Mouse (Mus musculus): ENCODE results near the gene Sgpp2.

The Sgpp2 gene

DNA sequence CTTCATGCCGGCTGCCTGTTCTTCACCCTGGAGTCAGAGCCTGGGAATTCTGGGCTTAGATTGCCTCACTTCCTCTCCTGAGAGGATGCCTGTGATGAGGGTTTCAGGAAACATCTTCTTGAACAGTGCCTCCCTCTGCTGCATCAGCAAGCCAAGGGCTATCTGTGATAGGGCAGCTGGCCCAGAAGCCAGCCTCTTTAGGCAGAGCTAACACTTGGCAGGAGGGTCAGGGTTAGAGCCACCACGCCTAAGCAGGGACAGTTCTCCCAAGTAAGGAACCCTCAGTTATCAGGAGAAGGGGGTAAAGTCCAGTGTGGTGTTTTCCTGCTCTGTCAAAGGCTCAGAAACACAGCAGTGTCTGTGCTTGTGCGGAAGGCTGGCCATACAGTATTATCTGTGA is 89.6 kb downstream of the Sgpp2 start:
- in situ Hi-C loops (cut with MboI), result loop anchor here (25.0 kb wide), 1 partner anchor 412 kb away; no protein-coding TSS in a partner anchor

DNA sequence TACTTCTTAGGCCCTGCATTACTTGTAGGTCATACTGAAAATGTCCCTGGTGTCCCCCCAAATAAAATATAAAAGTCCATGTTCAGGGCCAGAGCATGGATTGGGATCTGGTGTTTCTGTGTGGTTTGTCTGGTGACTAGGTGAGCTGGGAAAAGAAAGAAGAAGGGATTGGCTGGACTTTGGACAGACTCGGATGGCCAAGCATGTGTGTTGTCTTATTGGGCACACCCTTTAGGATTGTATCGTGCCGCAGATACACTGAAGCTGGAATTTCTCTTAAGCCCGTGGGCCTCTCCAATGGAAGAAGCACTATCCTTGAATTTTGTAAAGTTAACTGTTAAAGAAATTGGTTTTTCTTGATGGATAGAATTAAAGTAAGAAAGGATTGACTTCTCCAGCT is 91.3 kb downstream of the Sgpp2 start:
- in situ Hi-C loops (cut with MboI), result loop anchor here (25.0 kb wide), 1 partner anchor 414 kb away; no protein-coding TSS in a partner anchor

DNA sequence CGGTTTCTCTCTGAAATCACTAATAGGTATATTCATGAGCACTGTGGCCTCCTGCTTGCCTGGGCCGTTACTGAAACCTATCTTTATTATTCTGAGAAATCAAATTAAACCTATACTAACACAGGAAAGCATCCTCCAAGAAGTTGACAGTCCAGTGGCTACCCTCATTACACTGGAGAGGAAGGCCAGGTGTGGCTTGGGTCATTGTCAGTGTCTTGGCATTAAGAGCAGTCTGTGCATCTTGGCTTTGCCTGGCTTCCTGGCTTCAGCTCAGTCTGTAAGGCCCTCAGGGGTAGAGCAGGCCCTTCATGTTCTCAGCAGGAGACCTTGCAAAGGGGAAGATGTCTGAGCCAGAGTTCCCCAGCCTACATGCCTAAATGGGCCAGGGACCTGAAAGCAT is 99.3 kb downstream of the Sgpp2 start:
- in situ Hi-C loops (cut with MboI), result loop anchor here (25.0 kb wide), 1 partner anchor 422 kb away; no protein-coding TSS in a partner anchor

DNA sequence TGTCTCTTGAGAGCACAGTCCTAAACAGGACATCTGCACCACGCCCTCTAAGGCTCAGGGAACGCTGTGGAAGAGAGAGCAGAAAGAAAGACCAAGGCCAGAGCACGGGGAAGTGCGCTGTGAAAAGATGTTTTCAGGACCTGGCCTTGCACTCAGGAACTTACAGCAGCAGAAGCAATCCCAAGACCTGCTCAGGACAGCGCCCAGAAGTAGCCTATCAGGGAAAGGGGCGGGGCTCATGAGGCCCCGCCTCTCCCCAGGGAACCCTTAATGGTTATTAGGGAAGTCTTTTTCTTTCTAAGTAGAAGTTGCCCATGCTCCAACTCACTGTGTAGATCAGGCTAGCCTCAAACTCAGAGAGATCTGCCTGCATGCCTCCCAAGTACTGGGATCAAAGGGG is 102.5 kb downstream of the Sgpp2 start:
- in situ Hi-C loops (cut with MboI), result loop anchor here (25.0 kb wide), 1 partner anchor 425 kb away; no protein-coding TSS in a partner anchor

DNA sequence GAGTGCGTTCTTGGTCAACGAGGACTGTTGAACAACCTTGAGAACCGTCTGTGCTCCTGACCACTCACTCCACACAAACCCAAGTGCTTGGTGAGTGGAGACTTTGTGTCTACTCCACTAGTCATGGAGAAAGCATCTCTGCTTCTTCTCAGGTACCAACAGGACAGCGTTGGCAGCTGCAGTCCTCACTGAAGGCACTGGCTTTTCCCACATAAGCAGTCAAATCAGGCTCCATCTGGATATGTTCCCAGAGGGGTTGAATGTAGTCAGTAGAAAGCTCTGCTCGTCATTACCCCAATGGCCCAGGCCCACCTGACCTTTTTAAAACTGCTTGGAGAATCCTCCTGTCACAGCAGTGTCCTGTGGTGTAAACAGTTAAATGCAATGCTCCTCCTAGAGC is 104.3 kb downstream of the Sgpp2 start:
- in situ Hi-C loops (cut with MboI), result loop anchor here (25.0 kb wide), 1 partner anchor 427 kb away; no protein-coding TSS in a partner anchor

DNA sequence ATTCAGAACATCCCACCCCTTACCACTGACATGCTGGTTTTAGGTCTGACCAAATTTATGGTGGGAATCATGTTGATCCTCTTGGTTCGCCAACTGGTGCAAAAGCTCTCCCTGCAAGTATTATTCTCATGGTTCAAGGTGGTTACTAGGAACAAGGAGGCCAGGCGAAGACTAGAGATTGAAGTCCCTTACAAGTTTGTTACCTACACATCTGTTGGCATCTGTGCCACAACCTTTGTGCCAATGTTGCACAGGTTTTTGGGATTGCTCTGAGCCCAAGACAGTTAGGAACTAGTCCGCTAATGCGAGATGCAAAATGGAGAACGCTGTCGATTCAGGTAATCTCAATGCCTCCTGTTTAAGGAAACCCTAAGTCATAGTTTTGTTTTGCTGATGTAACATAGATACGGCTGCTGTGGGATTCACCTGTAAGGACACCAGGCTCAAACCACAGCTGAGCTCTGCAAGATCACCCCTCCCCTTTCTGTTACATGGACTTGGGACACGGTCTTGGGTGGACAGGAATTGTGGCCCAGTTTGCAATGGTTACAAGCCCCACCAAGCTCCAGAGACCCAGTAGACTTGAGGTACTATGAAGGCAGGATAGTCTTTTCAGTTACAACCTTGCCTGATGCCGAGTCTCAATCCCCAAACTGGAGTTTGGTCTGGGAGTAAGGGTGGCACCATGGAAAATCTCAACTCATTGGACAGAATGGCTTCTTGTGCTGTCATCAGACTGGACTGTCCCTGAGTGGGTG is 107.2 kb downstream of the Sgpp2 start:
- in situ Hi-C loops (cut with MboI), result loop anchor here (25.0 kb wide), 1 partner anchor 430 kb away; no protein-coding TSS in a partner anchor

DNA sequence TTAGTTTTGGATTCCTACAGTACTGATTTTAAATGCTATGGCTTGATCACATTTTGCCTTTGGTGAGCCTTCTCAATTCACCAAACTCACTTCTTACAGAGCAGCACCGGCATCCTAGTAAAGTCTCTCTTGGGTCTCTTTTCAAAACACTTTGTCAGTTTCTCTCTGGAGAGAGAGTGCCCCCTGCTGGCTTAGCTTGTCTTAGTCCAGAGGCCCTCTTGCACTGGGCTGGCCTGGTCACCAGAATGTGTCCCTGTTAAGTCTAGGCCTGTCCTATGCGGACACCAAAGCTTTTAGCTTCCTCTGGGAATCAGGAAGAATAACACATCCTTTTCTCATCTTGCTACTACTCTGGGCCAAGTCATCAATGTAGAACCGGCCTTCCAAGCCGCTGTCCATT is 109.4 kb downstream of the Sgpp2 start:
- in situ Hi-C loops (cut with MboI), result loop anchor here (25.0 kb wide), 1 partner anchor 432 kb away; no protein-coding TSS in a partner anchor

DNA sequence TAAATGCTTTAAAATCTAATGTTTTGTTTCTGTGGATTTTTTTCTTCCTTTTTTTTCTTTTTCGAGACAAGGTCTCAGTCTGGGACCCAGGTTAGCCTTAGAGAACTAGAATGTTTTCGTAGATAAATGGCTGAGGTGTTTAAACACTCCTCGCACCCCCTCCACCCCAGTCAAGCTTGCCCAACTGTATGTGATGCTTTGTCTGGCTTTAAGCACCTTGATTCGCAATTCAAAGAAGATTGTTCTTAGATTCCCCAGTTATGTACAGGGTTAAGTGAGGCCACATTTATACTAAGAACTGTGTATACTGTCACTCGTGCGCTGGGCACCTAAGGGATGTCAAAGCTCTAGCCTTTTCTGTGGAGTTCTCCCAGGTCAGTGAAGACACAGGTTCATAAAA is 110.1 kb downstream of the Sgpp2 start:
- in situ Hi-C loops (cut with MboI), result loop anchor here (25.0 kb wide), 1 partner anchor 433 kb away; no protein-coding TSS in a partner anchor

DNA sequence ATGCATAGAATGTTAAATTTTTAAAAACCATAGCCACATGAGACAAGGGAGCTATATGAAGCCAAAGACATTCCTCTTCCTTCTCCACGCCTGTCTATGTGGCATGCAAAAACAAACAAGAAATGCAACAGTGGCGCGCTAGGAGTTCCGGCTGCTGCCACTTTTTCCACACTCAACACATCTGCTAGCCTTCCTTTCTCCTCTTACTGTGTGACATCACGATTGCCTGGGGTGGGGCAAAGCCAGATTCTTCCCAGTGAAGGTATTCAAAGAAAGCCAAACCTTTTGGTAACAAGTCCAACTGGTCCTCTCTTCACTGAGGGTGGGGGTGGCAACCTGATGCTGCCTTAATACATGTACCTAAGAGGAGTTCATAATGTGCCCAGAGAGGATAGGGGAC is 111.6 kb downstream of the Sgpp2 start:
- in situ Hi-C loops (cut with MboI), result loop anchor here (25.0 kb wide), 1 partner anchor 434 kb away; no protein-coding TSS in a partner anchor

DNA sequence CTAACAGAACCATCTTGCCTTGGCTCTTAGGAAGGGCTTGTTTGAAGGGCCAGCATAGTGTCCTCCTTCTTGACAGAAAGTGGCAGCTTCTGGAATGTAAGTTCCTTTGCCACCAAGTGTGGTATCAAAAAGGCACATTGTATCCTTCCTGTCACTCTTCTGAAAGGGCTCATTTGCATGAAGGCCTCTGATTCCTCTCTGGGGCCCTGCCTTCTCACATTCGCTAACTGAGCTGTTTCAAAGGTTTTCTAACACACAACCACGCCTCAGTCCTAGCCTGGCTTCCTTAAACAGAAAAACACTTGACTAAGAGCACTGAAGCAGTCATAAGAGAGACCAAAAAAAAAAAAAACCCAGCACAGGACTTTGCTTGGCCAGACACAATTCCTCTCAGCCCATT is 112.4 kb downstream of the Sgpp2 start:
- in situ Hi-C loops (cut with MboI), result loop anchor here (25.0 kb wide), 1 partner anchor 435 kb away; no protein-coding TSS in a partner anchor

DNA sequence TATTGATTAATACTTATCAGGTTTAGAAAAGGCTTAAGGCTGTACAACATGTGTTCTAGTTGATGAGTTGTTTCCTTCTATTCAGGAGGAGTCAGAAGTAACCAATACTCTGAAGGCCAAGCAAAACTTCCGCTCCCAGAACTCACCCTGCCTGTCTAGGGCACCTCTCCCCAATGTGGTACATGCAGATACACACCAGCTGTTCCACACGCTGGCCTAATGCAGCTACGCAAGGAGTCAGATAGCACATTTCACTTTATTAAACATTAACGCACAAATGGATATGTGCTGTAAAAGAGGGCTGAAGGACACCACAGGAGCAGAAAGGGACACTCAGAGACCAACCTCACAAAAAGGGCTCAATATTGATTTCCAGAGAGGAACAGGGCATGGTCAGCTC is 114.7 kb downstream of the Sgpp2 start:
- in situ Hi-C loops (cut with MboI), result loop anchor here (25.0 kb wide), 1 partner anchor 438 kb away; no protein-coding TSS in a partner anchor

DNA sequence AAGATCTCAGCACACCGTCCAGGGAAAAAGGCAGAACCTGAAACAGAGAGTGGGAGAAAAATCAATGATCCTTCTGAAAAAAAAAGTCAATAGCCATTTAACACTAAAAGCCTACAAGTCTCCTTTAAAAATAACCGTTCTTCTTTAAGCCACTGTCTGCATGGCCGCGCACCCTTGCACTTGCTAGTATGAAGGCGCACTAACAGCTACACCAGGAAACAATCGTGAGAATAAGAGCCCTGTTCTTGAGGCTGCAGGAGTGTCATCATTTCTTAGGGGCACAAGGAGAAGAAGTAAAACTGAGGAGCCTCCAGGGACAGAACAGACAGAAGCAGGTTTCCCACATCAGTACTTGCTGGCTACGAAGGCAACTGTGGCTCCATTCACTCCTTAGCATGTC is 115.2 kb downstream of the Sgpp2 start:
- in situ Hi-C loops (cut with MboI), result no loop called here

DNA sequence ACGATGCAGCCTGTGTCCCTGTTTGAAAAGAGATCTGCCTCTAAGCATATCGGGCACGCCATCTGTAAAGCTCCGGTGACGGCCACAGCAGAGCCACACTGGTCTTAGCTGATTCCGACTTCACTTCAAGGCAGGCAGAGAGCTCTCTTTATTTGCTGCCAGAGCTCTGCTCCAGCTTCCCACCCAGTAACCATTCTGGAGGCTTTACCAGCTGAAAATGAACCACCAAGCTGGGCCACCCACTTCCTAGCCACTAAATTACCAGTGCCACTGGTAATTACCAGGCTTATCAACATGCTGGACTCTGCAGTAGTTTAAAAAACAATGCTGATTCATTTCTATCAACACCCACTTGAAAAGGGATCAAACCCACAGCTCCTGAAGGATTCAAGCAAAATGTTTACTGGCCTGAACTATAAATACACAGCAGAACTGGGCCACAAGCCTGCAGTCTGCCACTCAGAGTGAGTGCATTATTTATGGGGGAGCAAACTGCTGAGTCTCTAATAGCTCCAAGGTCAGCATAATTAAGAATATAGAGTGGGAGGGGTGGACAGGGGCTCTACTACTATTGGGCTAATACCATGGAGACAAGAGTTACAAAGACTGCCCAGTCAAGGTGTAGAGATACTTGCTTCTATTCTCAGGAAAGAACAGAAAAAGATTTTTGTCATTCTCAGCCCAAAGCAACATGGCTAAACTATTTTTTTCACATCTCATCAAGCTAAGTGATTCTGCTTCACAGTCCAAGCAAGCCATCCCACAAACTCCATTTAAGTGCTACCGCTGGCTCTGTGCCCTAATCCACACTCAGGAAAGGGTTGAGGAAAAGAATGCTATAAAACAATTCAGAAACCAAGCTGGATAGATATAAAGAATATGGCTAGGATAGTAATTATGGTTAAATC is 115.9 kb downstream of the Sgpp2 start:
- in situ Hi-C loops (cut with MboI), result no loop called here

DNA sequence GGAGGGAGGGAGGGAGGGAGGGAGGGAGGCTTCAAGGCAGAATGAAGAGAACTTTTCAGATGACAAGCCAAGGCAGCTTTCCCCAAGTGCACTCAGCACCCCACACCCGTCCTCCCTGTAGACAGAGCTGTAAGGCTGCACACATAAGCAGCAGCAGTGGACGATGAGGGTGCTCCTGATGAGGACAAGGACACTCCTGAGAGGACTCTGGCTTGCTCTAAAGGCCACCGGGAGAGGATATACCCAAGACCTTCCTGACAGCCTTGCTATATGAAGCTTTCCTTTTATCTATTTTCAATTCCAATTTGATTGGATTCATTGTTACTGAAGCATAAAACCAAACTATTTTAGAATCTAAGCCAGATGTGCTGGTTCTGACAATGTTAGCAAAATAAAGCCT is 116.7 kb downstream of the Sgpp2 start:
- in situ Hi-C loops (cut with MboI), result no loop called here

DNA sequence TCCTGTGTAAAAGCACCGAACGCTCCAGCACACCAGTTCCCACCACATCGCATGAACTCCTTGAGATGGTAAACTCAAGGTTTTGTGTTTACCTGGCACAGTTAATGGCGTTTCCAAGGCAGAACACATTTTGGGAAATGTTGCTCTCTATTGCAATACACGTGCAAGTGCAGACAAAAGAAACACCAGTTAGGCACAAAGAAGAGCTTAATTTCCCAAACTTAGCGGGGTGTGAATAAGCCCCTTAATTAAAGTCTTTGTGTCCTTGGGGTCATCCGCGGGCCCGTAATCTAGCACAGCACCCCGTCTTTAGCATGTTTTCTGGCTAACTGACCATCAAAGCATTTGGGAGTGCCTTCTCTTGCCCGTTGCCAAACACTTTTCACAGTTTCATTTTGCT is 118.7 kb downstream of the Sgpp2 start:
- in situ Hi-C loops (cut with MboI), result no loop called here

DNA sequence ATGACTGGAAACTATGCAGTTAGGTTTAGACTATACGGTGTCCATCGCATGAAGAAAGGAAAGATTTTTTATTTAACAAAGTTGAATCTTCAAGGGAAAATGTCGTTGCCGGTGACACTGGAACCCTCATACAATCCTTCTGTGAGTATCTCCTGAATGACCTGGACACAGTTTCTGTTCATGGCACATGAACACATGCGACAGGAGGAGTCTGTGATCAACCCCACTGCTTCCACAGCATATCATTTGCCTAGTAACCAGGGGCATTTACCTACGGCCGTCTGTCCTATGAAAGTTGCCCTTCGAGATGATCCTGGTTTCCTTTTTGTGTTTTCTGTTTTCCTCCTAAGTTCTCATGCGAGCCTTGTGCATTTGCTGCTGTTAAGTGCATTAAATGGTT is 123.3 kb downstream of the Sgpp2 start:
- in situ Hi-C loops (cut with MboI), result no loop called here

DNA sequence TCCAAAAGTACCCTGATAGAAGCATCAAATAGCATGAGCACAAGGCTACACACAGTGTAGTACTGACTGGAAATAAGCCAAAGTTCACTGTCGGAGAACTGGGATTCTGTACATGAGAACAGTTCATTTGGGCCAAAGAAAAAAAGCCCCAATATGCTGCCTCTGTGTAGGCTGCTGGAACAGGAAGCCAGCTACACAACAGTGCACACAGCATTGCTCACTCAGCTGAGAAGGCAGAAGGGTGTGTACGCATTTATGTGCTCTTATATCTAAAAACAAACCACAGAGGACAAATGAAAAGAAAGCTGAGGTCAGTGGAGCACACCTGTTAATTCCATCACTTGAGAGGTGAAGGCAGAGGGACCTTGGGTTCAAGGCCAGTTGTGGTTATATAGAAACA is 125.8 kb downstream of the Sgpp2 start:
- in situ Hi-C loops (cut with MboI), result no loop called here

DNA sequence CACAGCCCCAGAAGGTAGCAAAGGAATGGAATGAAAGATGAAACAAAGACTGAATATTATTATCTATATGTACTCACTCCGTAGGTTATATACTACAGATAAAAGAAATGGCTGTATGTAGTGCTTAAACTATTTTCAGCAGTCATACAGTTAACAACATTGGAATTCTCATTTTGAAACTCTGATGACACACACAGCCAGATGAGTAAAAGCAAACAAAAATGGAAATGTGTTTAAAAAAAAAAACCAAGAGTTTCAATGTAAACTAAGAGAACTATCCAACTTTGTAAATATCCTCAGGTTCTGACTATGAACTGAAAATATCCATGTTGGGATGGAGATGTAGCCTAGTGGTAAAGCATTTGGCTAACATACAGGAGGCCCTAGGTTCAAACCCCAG is 126.3 kb downstream of the Sgpp2 start:
- in situ Hi-C loops (cut with MboI), result no loop called here

DNA sequence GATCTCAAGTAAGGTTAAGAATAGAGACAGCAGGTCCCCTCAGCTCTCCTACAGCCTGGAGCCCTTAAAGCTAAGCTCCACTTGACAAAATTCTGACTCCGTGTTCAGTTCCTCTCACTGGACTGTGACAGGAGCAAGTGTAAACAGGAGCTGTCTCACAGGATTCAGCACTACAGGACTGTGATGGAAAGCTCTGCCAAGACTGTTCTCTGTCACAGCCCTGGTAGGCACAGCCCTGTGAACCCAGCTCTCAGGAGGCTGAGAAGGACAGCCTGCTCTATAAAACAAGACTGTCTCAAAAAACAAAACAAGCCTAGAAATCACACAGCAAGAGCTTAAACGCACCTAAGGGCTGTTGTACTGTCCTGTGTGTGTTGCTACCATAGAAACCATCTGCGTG is 127.0 kb downstream of the Sgpp2 start:
- in situ Hi-C loops (cut with MboI), result no loop called here

DNA sequence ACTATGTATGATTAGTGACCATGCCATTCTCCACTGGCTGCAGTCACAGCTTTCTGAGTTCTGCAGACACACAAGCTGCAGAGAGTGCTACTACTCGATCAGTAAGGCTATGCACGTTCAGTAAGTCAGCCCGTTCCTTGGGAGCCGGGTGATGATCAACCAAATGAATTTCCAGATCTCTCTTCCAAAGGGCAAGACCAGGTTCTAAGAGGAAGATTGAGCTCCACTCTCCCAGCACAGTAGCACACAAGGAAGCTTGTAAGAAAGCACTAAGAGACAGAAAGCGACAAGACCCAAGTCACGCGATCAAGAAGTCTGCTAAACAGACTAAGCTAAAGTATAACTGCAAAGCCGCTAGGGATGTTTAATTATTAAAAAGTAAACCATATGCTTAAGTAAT is 130.6 kb downstream of the Sgpp2 start:
- in situ Hi-C loops (cut with MboI), result no loop called here

DNA sequence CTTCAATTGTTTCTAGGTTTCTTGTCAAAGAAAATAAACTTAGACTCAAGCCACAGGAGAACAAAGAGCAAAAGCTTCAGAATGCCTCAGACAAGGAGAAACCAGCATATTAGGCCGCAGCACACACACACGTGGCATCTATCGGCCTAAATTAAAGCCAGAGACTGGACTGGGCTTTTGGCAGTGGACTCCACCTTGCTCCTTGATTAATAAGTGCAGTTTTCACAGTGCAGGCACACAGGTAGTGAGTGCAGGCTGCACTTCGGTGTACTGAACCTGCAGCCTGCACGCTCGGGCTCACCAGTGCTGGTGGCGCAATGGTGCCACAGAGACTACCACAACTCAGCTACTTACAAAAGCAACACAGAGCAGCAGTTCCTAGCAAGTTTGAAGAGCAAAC is 132.9 kb downstream of the Sgpp2 start:
- in situ Hi-C loops (cut with MboI), result no loop called here

DNA sequence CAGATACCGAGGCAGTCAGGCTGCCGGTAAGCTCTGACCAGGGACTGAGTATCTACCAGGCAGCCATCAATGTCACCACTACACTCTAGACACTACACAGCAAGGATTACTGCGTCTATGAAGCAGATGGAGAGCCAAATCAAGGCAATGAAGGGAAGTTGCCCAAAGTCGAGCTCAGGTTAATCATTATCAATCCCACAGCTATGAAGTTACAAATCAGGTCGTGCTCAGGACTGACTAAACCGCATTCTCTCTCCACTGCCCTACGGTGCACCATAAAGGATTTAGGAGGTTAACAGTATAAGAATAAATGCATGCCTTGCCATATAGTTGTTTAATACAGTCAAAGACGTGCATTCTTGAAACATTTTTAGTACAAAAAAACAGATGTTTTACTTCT is 136.1 kb downstream of the Sgpp2 start:
- in situ Hi-C loops (cut with MboI), result no loop called here

Measured in mature B cell (primary cell).